Mouse (Mus musculus): ENCODE measurements around the gene Cd3g.

DNA sequence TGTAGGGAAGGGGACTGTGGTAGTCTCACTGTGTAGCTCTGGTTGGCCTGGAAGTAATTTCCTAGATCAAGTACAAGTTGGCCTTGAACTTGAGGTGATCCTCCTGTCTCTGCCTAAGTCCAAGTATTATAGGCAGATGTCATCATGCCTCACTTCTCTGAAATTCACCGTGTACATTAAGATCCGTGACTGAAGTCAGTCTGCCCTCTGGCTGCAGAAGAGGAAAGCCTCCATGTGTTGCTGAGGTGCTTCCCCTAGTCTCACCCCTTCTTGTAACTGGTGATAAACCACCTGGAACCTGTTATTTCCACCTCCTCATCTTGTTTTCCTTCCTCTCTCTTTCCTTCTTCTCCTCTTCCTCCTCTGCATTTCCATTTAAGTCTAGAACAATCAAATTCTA, 34.6 kb upstream of the Cd3g start:
- TF ChIP-seq CTCF (IDR thresholded peaks at IDR 0.05) (no peak), EP300 (IDR thresholded peaks at IDR 0.05) (no peak)

Data from lung, postnatal 0 days (tissue).